Mouse (Mus musculus) liver, embryonic 14.5 days (tissue): ENCODE measurements around the gene Psmd14. TPM values are rescaled to one million over a fixed set of nuclear protein-coding genes. Genes with fewer than 3 reads are reported as not detected.

Experiments used
- ATAC-seq: fragments of 200-750 bp; cut with Nextera tagmentation; 2 replicates; pipeline ENCODE4 v1.8.0; 2017; ENCODE audit warnings: moderate number of reproducible peaks, mild to moderate bottlenecking, moderate library complexity; ENCODE audit not compliant: insufficient read depth
- DNase-seq, 3 experiments: peaks; one replicate each; pipeline ENCODE4 v3.0.0-alpha.2; 2012 to 2013; ENCODE audit warnings: low read depth in 3 of 3, low spot score in 3 of 3
- H3K27ac ChIP-seq: fragments of 300-500 bp; sonication (generic); 2 replicates; pipeline ENCODE4 v1.5.1; 2014; ENCODE audit warnings: moderate library complexity, mild to moderate bottlenecking, control low read depth, inconsistent platforms
- H3K27me3 ChIP-seq: fragments of 300-500 bp; sonication (generic); 2 replicates; pipeline ENCODE4 v1.6.1; 2014; ENCODE audit warnings: mild to moderate bottlenecking, low read length, moderate library complexity; ENCODE audit not compliant: control insufficient read depth, insufficient read depth
- H3K36me3 ChIP-seq: fragments of 300-500 bp; sonication (generic); replicated peaks from 2 replicates; pipeline ENCODE4 v1.6.1; 2014; ENCODE audit warnings: low read depth; ENCODE audit not compliant: control insufficient read depth, insufficient read depth
- H3K4me1 ChIP-seq, 2 experiments: fragments of 200-500 bp in 1 of 2; fragments of 300-500 bp in 1 of 2; sonication (generic) in 1 of 2; replicated peaks; 2 replicates each; pipeline ENCODE4 v1.6.1; 2012 to 2014; ENCODE audit warnings: antibody characterized with exemption in 1 of 2, inconsistent platforms in 1 of 2, low read length in 1 of 2; ENCODE audit not compliant: control insufficient read depth in 2 of 2, insufficient read depth in 2 of 2
- H3K4me2 ChIP-seq: fragments of 300-500 bp; sonication (generic); 2 replicates; pipeline ENCODE4 v1.6.1; 2014; ENCODE audit warnings: low read depth, mild to moderate bottlenecking, control low read depth, moderate library complexity
- H3K4me3 ChIP-seq, 2 experiments: fragments of 200-500 bp in 1 of 2; fragments of 300-500 bp in 1 of 2; sonication (generic) in 1 of 2; 2 replicates each; pipeline ENCODE4 v1.5.1; 2012 to 2014; ENCODE audit warnings: low read depth in 2 of 2, low read length in 2 of 2, mild to moderate bottlenecking in 2 of 2, control low read depth in 1 of 2, inconsistent platforms in 1 of 2, moderate library complexity in 1 of 2; ENCODE audit not compliant: insufficient read depth in 1 of 2
- H3K9ac ChIP-seq: fragments of 300-500 bp; sonication (generic); replicated peaks from 2 replicates; pipeline ENCODE4 v1.6.1; 2014; ENCODE audit warnings: mild to moderate bottlenecking, control low read depth, moderate library complexity
- H3K9me3 ChIP-seq: fragments of 300-500 bp; sonication (generic); 2 replicates; pipeline ENCODE4 v1.6.1; 2016; ENCODE audit warnings: low read length, mixed read lengths; ENCODE audit not compliant: control insufficient read depth
- CTCF ChIP-seq: IDR thresholded peaks from 2 replicates; pipeline ENCODE4 v1.5.1; 2016; ENCODE audit warnings: antibody characterized with exemption, low read depth, control low read depth
- EP300 ChIP-seq: IDR thresholded peaks from 2 replicates; pipeline ENCODE4 v1.6.1; 2016; ENCODE audit warnings: antibody characterized with exemption, low read depth
- whole genome bisulfite sequencing: fragments of 180-500 bp; shearing (Covaris S2); extraction: QIAGEN DNeasy Blood & Tissue Kit; methylation state at CpG from one replicate; pipeline ENCODE4 v1.1.7; 2014; ENCODE audit not compliant: insufficient replicate concordance; 5-methylcytosine and 5-hydroxymethylcytosine counted together
- polyA plus RNA-seq, 2 experiments: library from polyadenylated mRNA; depleted of rRNA in 1 of 2; stranded (reverse) in 1 of 2; unstranded in 1 of 2; fragments of >200 nt; fragmentation: Nextera tagmentation in 1 of 2; extraction: Ambion mirVana in 1 of 2; gene quantifications; 2 replicates each; pipeline versions ENCODE4 v1.2.1 to v1.2.3; 2012 to 2014

Psmd14 gene
- polyA plus RNA-seq, 2 experiments: 48.8 to 131 TPM

GRCm38 (mm10) chr2:61812536-61812935 is 101.0 kb downstream of the Psmd14 start:
- TF ChIP-seq CTCF: no peak
- no peak for TF ChIP-seq EP300
- Histone ChIP-seq H3K36me3 (no peaks in the 10 kb centered on the region), H3K4me2 (peak overlapping the region; percentile 49), H3K9ac (no peak overlapping the region), H3K9me3 (no peaks in the 10 kb centered on the region), H3K27me3 (peaks cover 92% of the 10 kb centered on the region), H3K4me3 (peak overlapping the region in 1 of 2 experiments; percentile 36; a peak in 2 of 4 replicates), H3K4me1 (peaks cover 0 to 2% of the 10 kb centered on the region in 2 experiments; a peak in 1 of 4 replicates), H3K27ac (no peak overlapping the region)
- DNase-seq (no peak), ATAC-seq (no peak)
- WGBS: 4% methylated on average over 12 of the region's 12 CpGs

DNA sequence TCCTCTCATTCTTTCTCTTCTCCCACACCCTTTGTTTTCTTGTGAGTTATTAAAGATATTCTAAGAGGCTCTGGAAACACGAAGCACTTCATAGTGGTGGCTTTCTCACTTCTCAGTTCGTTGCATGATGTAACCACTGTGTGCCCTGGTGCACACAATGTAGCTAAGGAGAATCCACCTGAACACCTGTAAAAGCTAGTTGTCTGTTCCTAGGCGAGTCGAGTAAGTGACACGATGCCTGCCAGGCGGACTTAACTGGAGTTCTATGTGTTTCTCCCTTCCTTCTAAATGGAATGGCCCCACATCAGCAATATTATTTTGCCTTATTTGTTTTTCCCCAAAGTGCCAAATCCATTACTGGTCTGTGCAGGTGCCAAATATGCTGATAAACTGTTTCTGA is 101.6 kb downstream of the Psmd14 start:
- no peak overlapping the region for H3K9ac ChIP-seq
- no peaks in the 10 kb centered on the region for H3K36me3 ChIP-seq
- no peak overlapping the region for H3K4me2 ChIP-seq
- TF ChIP-seq EP300 (no peak), CTCF (no peak)
- no peak overlapping the region for H3K27ac ChIP-seq
- peaks cover 88% of the 10 kb centered on the region for H3K27me3 ChIP-seq
- H3K9me3 ChIP-seq: no peaks in the 10 kb centered on the region
- DNase-seq (no peak), ATAC-seq (no peak)
- peaks cover 0 to 2% of the 10 kb centered on the region in 2 experiments; a peak in 1 of 4 replicates for H3K4me1 ChIP-seq
- WGBS: 7% methylated on average over 6 of the region's 6 CpGs
- H3K4me3 ChIP-seq: no peak overlapping the region

DNA sequence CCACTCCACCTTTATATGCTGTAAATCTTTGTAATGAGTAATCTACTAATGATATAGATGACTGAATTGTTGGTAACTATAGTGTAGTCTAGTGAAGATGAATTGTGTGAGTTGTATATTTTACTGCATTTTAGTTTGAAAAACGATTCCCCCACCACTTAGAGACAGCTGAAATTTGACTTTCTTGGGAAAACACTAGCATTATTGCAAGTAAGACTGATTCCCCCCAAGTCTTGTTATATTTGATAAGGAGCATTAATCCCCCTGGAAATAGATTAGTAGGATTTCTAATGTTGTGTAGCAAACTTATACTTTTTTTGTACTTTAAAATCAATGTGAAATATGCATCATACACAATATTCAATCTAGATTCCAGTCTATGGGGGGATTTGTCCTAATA is 102.0 kb downstream of the Psmd14 start:
- ATAC-seq (no peak), DNase-seq (no peak)
- WGBS: 0% methylated on average over 1 of the region's 1 CpGs
- Histone ChIP-seq H3K36me3 (no peaks in the 10 kb centered on the region), H3K4me1 (peaks cover 0 to 2% of the 10 kb centered on the region in 2 experiments; a peak in 1 of 4 replicates), H3K9me3 (no peaks in the 10 kb centered on the region), H3K27me3 (peaks cover 87% of the 10 kb centered on the region), H3K27ac (no peak overlapping the region), H3K4me3 (no peak overlapping the region), H3K9ac (no peak overlapping the region), H3K4me2 (no peak overlapping the region)
- TF ChIP-seq EP300 (no peak), CTCF (no peak)

DNA sequence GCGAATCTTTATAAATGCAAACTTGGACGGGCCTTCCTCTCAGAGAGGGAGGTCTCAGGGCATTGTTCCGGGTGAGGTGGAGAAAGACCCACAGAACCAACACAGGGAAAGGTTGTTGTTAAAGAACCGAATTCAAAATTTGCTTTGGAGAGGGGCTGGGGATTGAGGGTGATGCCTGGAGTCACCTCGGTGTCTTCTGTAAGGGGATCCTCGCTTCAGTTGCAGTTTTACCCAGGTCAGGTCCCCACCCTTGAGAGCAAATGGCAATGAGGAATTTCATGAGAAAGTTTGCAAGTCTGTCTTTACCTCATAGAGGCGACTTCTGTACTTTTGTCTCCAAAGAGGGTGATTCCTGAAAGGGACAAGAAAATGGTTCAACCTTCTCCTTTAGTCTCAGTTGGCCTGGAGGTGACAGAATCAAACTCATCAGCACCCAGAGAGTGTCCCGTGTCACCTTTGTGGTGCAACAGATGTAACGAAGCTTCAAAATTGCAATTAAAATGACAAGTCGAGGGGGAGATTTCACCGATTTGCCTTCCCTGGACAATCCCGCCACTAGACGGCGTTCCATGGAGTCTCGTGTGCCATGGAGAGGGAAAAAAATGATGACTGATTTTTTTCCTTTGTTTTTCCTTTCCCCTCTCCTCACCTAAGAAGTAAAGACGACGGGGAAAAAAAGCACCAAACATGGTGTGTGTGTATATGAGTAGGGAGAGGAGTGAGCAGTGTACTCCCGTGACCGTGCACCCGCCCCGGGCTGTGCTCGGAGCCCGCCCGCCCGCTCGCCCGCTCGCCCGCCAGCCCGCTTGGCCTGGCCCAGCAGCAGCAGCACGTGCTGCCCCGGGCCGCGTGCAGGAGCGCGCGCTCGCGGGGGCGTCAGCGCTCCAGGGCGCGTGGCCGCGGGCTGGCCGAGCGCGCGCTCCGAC is 103.3 kb downstream of the Psmd14 start:
- Histone ChIP-seq H3K4me2 (peak overlapping the region; percentile 49), H3K4me3 (peak overlapping the region in 1 of 2 experiments; percentile 41; a peak in 2 of 4 replicates), H3K27me3 (peaks cover 74% of the 10 kb centered on the region), H3K9me3 (no peaks in the 10 kb centered on the region), H3K36me3 (no peaks in the 10 kb centered on the region), H3K4me1 (peaks cover 0 to 2% of the 10 kb centered on the region in 2 experiments; a peak in 1 of 4 replicates), H3K27ac (no peak overlapping the region), H3K9ac (no peak overlapping the region)
- no peak for DNase-seq
- no peak for ATAC-seq
- TF ChIP-seq CTCF (peak; percentile 29), EP300 (no peak)
- 3% methylated on average over 49 of the region's 50 CpGs for WGBS

- Histone ChIP-seq H3K9me3 (no peaks in the 10 kb centered on the region), H3K4me2 (peak overlapping the region; percentile 49), H3K27me3 (peaks cover 65% of the 10 kb centered on the region), H3K27ac (no peak overlapping the region), H3K4me3 (peak overlapping the region in 1 of 2 experiments; percentile 41; a peak in 2 of 4 replicates), H3K4me1 (peaks cover 0 to 2% of the 10 kb centered on the region in 2 experiments; a peak in 1 of 4 replicates), H3K9ac (no peak overlapping the region), H3K36me3 (no peaks in the 10 kb centered on the region)
- no peak for TF ChIP-seq CTCF
- no peak for TF ChIP-seq EP300
- DNase-seq: no peak
- WGBS: 18% methylated on average over 65 of the region's 66 CpGs
- no peak for ATAC-seq
Observed at GRCm38 (mm10) chr2:61815583-61816313, 104.3 kb downstream of the Psmd14 start.
